Comparison of ENCODE assay signal across 14 mouse cellular contexts in the genomic region with DNA sequence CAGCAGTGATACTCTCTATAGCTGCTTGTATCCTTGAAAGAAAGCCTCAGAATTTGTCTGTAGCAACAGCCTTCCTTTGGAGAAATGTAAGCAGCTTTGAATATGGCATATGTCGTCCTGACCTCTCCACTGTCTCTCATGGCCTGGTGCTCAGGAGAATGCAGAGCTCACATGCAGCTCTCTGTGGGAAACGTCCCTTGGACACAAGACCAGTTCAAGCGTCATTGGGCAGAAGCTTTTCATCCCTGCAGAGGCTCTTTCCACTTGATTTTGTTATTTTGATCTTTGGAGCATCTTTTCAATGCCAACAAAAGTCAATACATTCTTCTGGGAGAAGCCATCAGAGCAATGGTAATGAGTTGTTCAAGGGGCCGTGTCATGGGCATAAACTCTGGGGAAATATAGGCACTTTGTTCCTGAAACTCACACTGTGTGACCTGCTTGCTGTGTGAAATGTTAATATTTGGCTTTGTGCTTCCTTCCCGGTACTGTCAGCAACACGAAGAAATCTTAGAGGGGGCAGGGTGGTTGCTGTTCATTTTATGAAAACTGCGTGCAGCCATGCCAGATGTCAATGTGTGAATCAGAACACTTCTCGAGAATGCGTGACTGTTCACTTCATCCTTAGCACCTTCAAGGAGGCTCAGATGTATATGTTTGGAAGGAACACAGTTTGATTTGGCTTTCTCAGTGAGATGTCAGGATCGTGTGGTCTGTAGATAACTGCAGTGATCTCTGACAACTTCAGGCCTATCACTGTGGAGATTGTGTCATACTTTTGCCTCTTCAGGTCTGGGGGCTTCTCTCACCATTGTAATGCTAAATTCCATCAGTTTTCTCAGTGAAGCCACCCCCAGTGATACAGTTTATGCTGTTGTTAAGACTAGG.
A peak's percentile ranks its signal among the peaks of the same experiment; 100 is the strongest.
DNase-seq lines count a peak whose midpoint lies in the region; ATAC-seq and TF ChIP-seq lines count a peak whose summit lies in the region.
"Had no signal": no experiment of that assay in that cellular context is flagged by ENCODE, and none has a peak within 500 bp of the region (broad histone marks: within the 10 kb centered on the region; RNA-seq: fewer than 3 reads in every experiment).

No protein-coding gene starts in this region.

- no peak for TF ChIP-seq CTCF in thymus, adult 2 months (IDR thresholded peaks at IDR 0.05; ENCODE audit: borderline replicate concordance, control insufficient read depth, extremely low read depth, insufficient read depth, low read length, poor library complexity)

- no peaks in the 10 kb centered on the region for H3K9me3 ChIP-seq in forebrain, embryonic 14.5 days (replicated peaks; ENCODE audit: control insufficient read depth, low read length)
- no peaks in the 10 kb centered on the region for H3K9me3 ChIP-seq in forebrain, embryonic 16.5 days (ENCODE audit: control insufficient read depth, low read length)
- H3K9me3 ChIP-seq in hindbrain, embryonic 16.5 days (ENCODE audit: control insufficient read depth, low read length) = no peaks in the 10 kb centered on the region
- no peaks in the 10 kb centered on the region for H3K9me3 ChIP-seq in midbrain, embryonic 12.5 days
- H3K9me3 ChIP-seq: intestine, embryonic 15.5 days; limb, embryonic 13.5 days; liver, embryonic 15.5 days had no signal

- no peaks in the 10 kb centered on the region for H3K36me3 ChIP-seq in forebrain, embryonic 14.5 days (ENCODE audit: control insufficient read depth, insufficient read depth, low read length)
- H3K36me3 ChIP-seq in forebrain, embryonic 16.5 days (ENCODE audit: control insufficient read depth, insufficient read depth) = no peaks in the 10 kb centered on the region
- H3K36me3 ChIP-seq in hindbrain, embryonic 16.5 days (ENCODE audit: control insufficient read depth, insufficient read depth, low read length) = no peaks in the 10 kb centered on the region
- no peaks in the 10 kb centered on the region for H3K36me3 ChIP-seq in midbrain, embryonic 12.5 days
- no peaks in the 10 kb centered on the region for H3K36me3 ChIP-seq in thymus, adult 2 months (ENCODE audit: control insufficient read depth, insufficient read depth, low read length)
- H3K36me3 ChIP-seq: intestine, embryonic 15.5 days; limb, embryonic 13.5 days; liver, embryonic 15.5 days had no signal

- no peak overlapping the region for H3K4me2 ChIP-seq in forebrain, embryonic 14.5 days (ENCODE audit: low read length)
- H3K4me2 ChIP-seq in forebrain, embryonic 16.5 days (ENCODE audit: low read length) = no peak overlapping the region
- H3K4me2 ChIP-seq in hindbrain, embryonic 16.5 days (ENCODE audit: low read length) = no peak overlapping the region
- no peak overlapping the region for H3K4me2 ChIP-seq in midbrain, embryonic 12.5 days (replicated peaks)
- H3K4me2 ChIP-seq: intestine, embryonic 15.5 days; limb, embryonic 13.5 days; liver, embryonic 15.5 days had no signal

- DNase-seq in forebrain, embryonic 14.5 days (ENCODE audit: low spot score) = peak; percentile 47
- peak; percentile 15 for DNase-seq in embryo, embryonic 10.5 days (ENCODE audit: low spot score)
- no peak for DNase-seq in right cerebral cortex, postnatal 10 days (ENCODE audit: low spot score in 2 of 2)
- no peak for DNase-seq in thymus, adult 2 months
- DNase-seq in heart, adult 9 months (ENCODE audit: low spot score in 2 of 2) = no peak

- WGBS in forebrain, embryonic 14.5 days = 66% methylated on average over 10 of the region's 10 CpGs
- 61% methylated on average over 10 of the region's 10 CpGs for WGBS in forebrain, embryonic 16.5 days
- 26% methylated on average over 10 of the region's 10 CpGs for WGBS in hindbrain, embryonic 16.5 days
- 39% methylated on average over 10 of the region's 10 CpGs for whole genome bisulfite sequencing in midbrain, embryonic 12.5 days
- WGBS in thymus, adult 2 months = 92% methylated on average over 10 of the region's 10 CpGs

- H3K27me3 ChIP-seq in forebrain, embryonic 14.5 days (replicated peaks; ENCODE audit: control insufficient read depth, insufficient read depth, low read length) = no peaks in the 10 kb centered on the region
- no peaks in the 10 kb centered on the region for H3K27me3 ChIP-seq in forebrain, embryonic 16.5 days (replicated peaks; ENCODE audit: control insufficient read depth, insufficient read depth, low read length)
- no peaks in the 10 kb centered on the region for H3K27me3 ChIP-seq in hindbrain, embryonic 16.5 days (replicated peaks; ENCODE audit: control insufficient read depth, insufficient read depth, low read length)
- H3K27me3 ChIP-seq in midbrain, embryonic 12.5 days = no peaks in the 10 kb centered on the region
- H3K27me3 ChIP-seq in thymus, adult 2 months (ENCODE audit: control insufficient read depth, insufficient read depth, low read length) = no peaks in the 10 kb centered on the region
- H3K27me3 ChIP-seq: intestine, embryonic 15.5 days; limb, embryonic 13.5 days; liver, embryonic 15.5 days had no signal

- TF ChIP-seq POLR2A in thymus, adult 2 months (IDR thresholded peaks at IDR 0.05; ENCODE audit: control insufficient read depth, extremely low read depth, insufficient read depth, low read length, poor library complexity) = no peak

- no peak overlapping the region for H3K4me3 ChIP-seq in forebrain, embryonic 14.5 days (ENCODE audit: low read depth, low read length)
- no peak overlapping the region for H3K4me3 ChIP-seq in forebrain, embryonic 16.5 days (replicated peaks; ENCODE audit: low read length)
- no peak overlapping the region for H3K4me3 ChIP-seq in hindbrain, embryonic 16.5 days (ENCODE audit: low read length)
- no peak overlapping the region for H3K4me3 ChIP-seq in midbrain, embryonic 12.5 days
- H3K4me3 ChIP-seq in thymus, adult 2 months (ENCODE audit: control insufficient read depth, insufficient read depth, low read length) = no peak overlapping the region
- H3K4me3 ChIP-seq: intestine, embryonic 15.5 days; layer of hippocampus, adult 2 months; left cerebral cortex, adult 2 months; limb, embryonic 13.5 days; liver, embryonic 15.5 days had no signal

- no peak overlapping the region for H3K9ac ChIP-seq in forebrain, embryonic 14.5 days (ENCODE audit: low read length)
- H3K9ac ChIP-seq in forebrain, embryonic 16.5 days (replicated peaks; ENCODE audit: low read depth, low read length) = no peak overlapping the region
- no peak overlapping the region for H3K9ac ChIP-seq in hindbrain, embryonic 16.5 days (ENCODE audit: low read depth, low read length)
- H3K9ac ChIP-seq in midbrain, embryonic 12.5 days (replicated peaks) = no peak overlapping the region
- H3K9ac ChIP-seq: intestine, embryonic 15.5 days; limb, embryonic 13.5 days; liver, embryonic 15.5 days had no signal

- no peaks in the 10 kb centered on the region for H3K4me1 ChIP-seq in forebrain, embryonic 14.5 days (ENCODE audit: control insufficient read depth, insufficient read depth, low read length)
- H3K4me1 ChIP-seq in forebrain, embryonic 16.5 days (replicated peaks; ENCODE audit: control insufficient read depth, insufficient read depth, low read length) = 0 out of 2 replicates have a peak, but pooled peaks cover 2% of the 10 kb centered on the region
- no peaks in the 10 kb centered on the region for H3K4me1 ChIP-seq in hindbrain, embryonic 16.5 days (ENCODE audit: control insufficient read depth, insufficient read depth, low read depth, low read length)
- no peaks in the 10 kb centered on the region for H3K4me1 ChIP-seq in midbrain, embryonic 12.5 days
- H3K4me1 ChIP-seq in thymus, adult 2 months (replicated peaks; ENCODE audit: control insufficient read depth, insufficient read depth, low read length) = no peaks in the 10 kb centered on the region
- H3K4me1 ChIP-seq: intestine, embryonic 15.5 days; limb, embryonic 13.5 days; liver, embryonic 15.5 days had no signal

- peak; percentile 62 for ATAC-seq in forebrain, embryonic 14.5 days
- ATAC-seq in forebrain, embryonic 16.5 days = no peak
- peak; percentile 48; the same call in 1 of the 2 replicates for ATAC-seq in hindbrain, embryonic 16.5 days
- peak; percentile 67 for ATAC-seq in midbrain, embryonic 12.5 days (ENCODE audit: low FRiP score, low read depth)
- ATAC-seq: intestine, embryonic 15.5 days had no signal

- no peak overlapping the region for H3K27ac ChIP-seq in forebrain, embryonic 14.5 days (ENCODE audit: low read depth, low read length)
- no peak overlapping the region for H3K27ac ChIP-seq in forebrain, embryonic 16.5 days (ENCODE audit: low read length)
- no peak overlapping the region for H3K27ac ChIP-seq in hindbrain, embryonic 16.5 days (ENCODE audit: low read depth, low read length)
- H3K27ac ChIP-seq in midbrain, embryonic 12.5 days (replicated peaks) = 0 out of 2 replicates have a peak overlapping the region, but pooled peaks have one; percentile 15
- no peak overlapping the region for H3K27ac ChIP-seq in thymus, adult 2 months (ENCODE audit: control insufficient read depth, insufficient read depth, low read length)
- H3K27ac ChIP-seq: intestine, embryonic 15.5 days; kidney, postnatal 0 days; layer of hippocampus, adult 2 months; left cerebral cortex, adult 2 months; limb, embryonic 13.5 days; liver, embryonic 15.5 days had no signal

Comparison
In these comparisons a context has a peak if more than half of its experiments do, and no peak if none do; other contexts are left out.
1. DNase-seq: peak in forebrain, embryonic 14.5 days (single experiment) and embryo, embryonic 10.5 days (single experiment); none in right cerebral cortex, postnatal 10 days (0 of 2), thymus, adult 2 months (single experiment) and heart, adult 9 months (0 of 2).